Mouse (Mus musculus) hindbrain, postnatal 0 days (tissue): ENCODE data around the gene Prr5l. TPM values are rescaled to one million over a fixed set of nuclear protein-coding genes. Genes with fewer than 3 reads are reported as not detected.

ENCODE experiments used
- ATAC-seq: fragments of 200-750 bp; cut with Nextera tagmentation; 2 replicates; pipeline ENCODE4 v1.8.0; 2017; ENCODE audit warnings: mild to moderate bottlenecking, moderate TSS enrichment, moderate library complexity
- DNase-seq: peaks from one replicate; pipeline ENCODE4 v3.0.0-alpha.2; 2015; ENCODE audit warnings: low spot score
- H3K27ac ChIP-seq: fragments of 300-500 bp; sonication (generic); 2 replicates; pipeline ENCODE4 v1.5.1; 2014; ENCODE audit warnings: mild to moderate bottlenecking
- H3K27me3 ChIP-seq: fragments of 300-500 bp; sonication (generic); 2 replicates; pipeline ENCODE4 v1.6.1; 2014; ENCODE audit warnings: low read length, mixed read lengths; ENCODE audit not compliant: insufficient read depth
- H3K36me3 ChIP-seq: fragments of 300-500 bp; sonication (generic); 2 replicates; pipeline ENCODE4 v1.6.1; 2014; ENCODE audit warnings: low read length, mixed read lengths; ENCODE audit not compliant: insufficient read depth
- H3K4me1 ChIP-seq: fragments of 300-500 bp; sonication (generic); 2 replicates; pipeline ENCODE4 v1.6.1; 2014; ENCODE audit warnings: antibody characterized with exemption, low read length, mixed read lengths; ENCODE audit not compliant: insufficient read depth
- H3K4me2 ChIP-seq: fragments of 300-500 bp; sonication (generic); 2 replicates; pipeline ENCODE4 v1.6.1; 2014; ENCODE audit warnings: low read depth, mild to moderate bottlenecking, low read length, moderate library complexity, mixed read lengths
- H3K4me3 ChIP-seq: fragments of 300-500 bp; sonication (generic); 2 replicates; pipeline ENCODE4 v1.5.1; 2014; ENCODE audit warnings: low read length
- H3K9ac ChIP-seq: fragments of 300-500 bp; sonication (generic); replicated peaks from 2 replicates; pipeline ENCODE4 v1.6.1; 2014; ENCODE audit warnings: mild to moderate bottlenecking, low read length, moderate library complexity, mixed read lengths
- H3K9me3 ChIP-seq: fragments of 300-500 bp; sonication (generic); 2 replicates; pipeline ENCODE4 v1.6.1; 2016; ENCODE audit warnings: low read length, mixed read lengths
- CTCF ChIP-seq: IDR thresholded peaks from 2 replicates; pipeline ENCODE4 v1.5.1; 2016; ENCODE audit warnings: antibody characterized with exemption, control low read depth, low read depth
- WGBS: fragments of 180-500 bp; shearing (Covaris S2); extraction: QIAGEN DNeasy Blood & Tissue Kit; methylation state at CpG from one replicate; pipeline ENCODE4 v1.1.7; 2014; 5-methylcytosine and 5-hydroxymethylcytosine counted together
- polyA plus RNA-seq: library from polyadenylated mRNA; unstranded; fragments of >200 nt; fragmentation: Nextera tagmentation; extraction: Ambion mirVana; gene quantifications from 2 replicates; pipeline ENCODE4 v1.2.1, GENCODE M21; 2015
- total RNA-seq: library from RNA; depleted of rRNA; stranded (reverse); fragments of >200 nt; gene quantifications from 2 replicates; pipeline ENCODE4 v1.2.3, GENCODE M21; 2014

Gene Prr5l
- total and polyA plus RNA-seq, 2 experiments from 2014 or later, result 3.6 to 8.0 TPM

- ATAC-seq, result peak; percentile 89
- Histone ChIP-seq H3K9ac (no peak overlapping the region), H3K4me1 (no peaks in the 10 kb centered on the region), H3K27me3 (no peaks in the 10 kb centered on the region), H3K27ac (peak overlapping the region; percentile 32; the same call in 1 of the 2 replicates), H3K4me2 (no peak overlapping the region), H3K9me3 (no peaks in the 10 kb centered on the region), H3K36me3 (no peaks in the 10 kb centered on the region), H3K4me3 (no peak overlapping the region)
- WGBS, result 44% methylated on average over 4 of the region's 4 CpGs
- TF ChIP-seq CTCF, result no peak
- peak; percentile 50 for DNase-seq
Measured at GRCm38 (mm10) chr2:101781357-101781777, 101.5 kb downstream of the Prr5l start.

DNA sequence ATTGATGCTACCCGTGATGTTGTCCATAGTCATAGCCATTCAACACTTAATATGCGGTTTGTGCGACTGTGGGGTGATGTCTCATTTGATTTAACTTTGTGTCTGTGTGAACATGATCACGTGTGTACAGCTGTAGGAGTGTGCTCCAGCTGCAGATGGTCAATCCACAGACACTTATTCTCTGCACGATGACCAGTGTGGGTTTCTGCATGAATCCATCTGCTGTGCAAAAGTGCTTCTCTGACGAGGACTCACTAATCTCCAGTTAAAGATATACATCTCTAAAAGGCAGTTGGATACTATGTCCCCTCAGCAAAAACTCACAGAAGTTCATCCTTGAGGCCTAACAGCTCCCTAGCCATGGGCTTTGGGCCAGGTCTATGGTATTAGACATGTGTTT lies 104.7 kb downstream of the Prr5l start:
- Histone ChIP-seq H3K4me1 (no peaks in the 10 kb centered on the region), H3K27me3 (no peaks in the 10 kb centered on the region), H3K4me3 (no peak overlapping the region), H3K27ac (no peak overlapping the region), H3K9ac (no peak overlapping the region), H3K4me2 (no peak overlapping the region), H3K36me3 (no peaks in the 10 kb centered on the region), H3K9me3 (no peaks in the 10 kb centered on the region)
- ATAC-seq (no peak), DNase-seq (no peak)
- TF ChIP-seq CTCF, result no peak
- WGBS, result 92% methylated on average over 6 of the region's 6 CpGs

DNA sequence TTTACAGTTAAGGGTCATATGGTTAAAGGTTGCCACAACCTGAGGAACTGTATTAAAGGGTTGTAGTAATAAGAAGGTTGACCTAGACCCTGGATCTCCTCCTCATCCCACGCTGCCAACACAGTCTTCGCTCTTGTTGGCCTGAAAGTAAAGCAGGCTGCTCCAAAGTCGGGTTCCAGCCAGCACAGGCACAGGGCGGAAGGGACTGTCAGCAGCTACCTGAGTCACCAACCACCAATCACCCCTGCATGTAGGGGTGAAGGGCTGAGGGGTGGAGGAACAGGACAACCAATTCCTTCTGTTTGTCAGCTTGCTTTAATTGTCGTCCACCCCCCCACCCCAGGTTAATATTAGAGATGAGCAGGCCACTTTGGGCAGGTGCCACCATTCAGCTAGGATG lies 119.3 kb downstream of the Prr5l start:
- ATAC-seq (no peak), DNase-seq (no peak)
- Histone ChIP-seq H3K4me2 (no peak overlapping the region), H3K4me1 (no peaks in the 10 kb centered on the region), H3K9ac (no peak overlapping the region), H3K4me3 (no peak overlapping the region), H3K27ac (no peak overlapping the region), H3K9me3 (no peaks in the 10 kb centered on the region), H3K36me3 (no peaks in the 10 kb centered on the region), H3K27me3 (no peaks in the 10 kb centered on the region)
- WGBS, result 88% methylated on average over 5 of the region's 5 CpGs
- no peak for TF ChIP-seq CTCF

DNA sequence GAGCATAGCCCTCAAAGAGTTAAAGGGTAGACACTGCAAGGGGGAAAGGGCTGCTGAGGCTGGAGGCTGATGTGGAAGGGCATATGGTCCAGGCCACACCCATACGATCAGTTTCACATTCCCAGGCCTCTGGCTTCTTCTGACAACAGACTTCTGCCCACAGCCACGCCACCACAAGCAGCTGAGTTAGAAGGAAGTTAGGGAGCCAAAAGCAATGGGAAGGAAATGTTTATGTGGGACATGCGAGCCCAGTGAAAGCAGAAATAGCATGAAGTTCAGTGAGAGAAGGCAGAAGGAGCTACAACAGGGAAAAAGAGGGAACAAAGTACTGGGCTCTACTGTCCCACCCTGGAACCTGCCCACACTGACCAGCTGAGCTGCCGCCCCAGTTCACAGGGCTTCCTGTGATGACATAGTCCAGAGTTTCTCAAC lies 119.9 kb downstream of the Prr5l start:
- WGBS, result 80% methylated on average over 4 of the region's 4 CpGs

GRCm38 (mm10) chr2:101762405-101762804 lies 120.4 kb downstream of the Prr5l start:
- no peak overlapping the region for H3K9ac ChIP-seq
- no peak for ATAC-seq
- peak; percentile 13 for DNase-seq
- TF ChIP-seq CTCF, result no peak
- no peak overlapping the region for H3K4me3 ChIP-seq
- H3K27me3 ChIP-seq, result no peaks in the 10 kb centered on the region
- H3K4me1 ChIP-seq, result no peaks in the 10 kb centered on the region
- no peaks in the 10 kb centered on the region for H3K36me3 ChIP-seq
- no peaks in the 10 kb centered on the region for H3K9me3 ChIP-seq
- no peak overlapping the region for H3K27ac ChIP-seq
- 63% methylated on average over 10 of the region's 10 CpGs for WGBS
- H3K4me2 ChIP-seq, result no peak overlapping the region

More for the DNA sequence above, 119.9 kb downstream of the Prr5l start:
- DNase-seq, result no peak
- H3K9ac ChIP-seq, result no peak overlapping the region
- no peak for TF ChIP-seq CTCF
- no peak overlapping the region for H3K4me3 ChIP-seq
- no peaks in the 10 kb centered on the region for H3K27me3 ChIP-seq
- no peak overlapping the region for H3K27ac ChIP-seq
- H3K4me1 ChIP-seq, result no peaks in the 10 kb centered on the region
- H3K4me2 ChIP-seq, result no peak overlapping the region
- no peak for ATAC-seq
- H3K9me3 ChIP-seq, result no peaks in the 10 kb centered on the region
- no peaks in the 10 kb centered on the region for H3K36me3 ChIP-seq

DNA sequence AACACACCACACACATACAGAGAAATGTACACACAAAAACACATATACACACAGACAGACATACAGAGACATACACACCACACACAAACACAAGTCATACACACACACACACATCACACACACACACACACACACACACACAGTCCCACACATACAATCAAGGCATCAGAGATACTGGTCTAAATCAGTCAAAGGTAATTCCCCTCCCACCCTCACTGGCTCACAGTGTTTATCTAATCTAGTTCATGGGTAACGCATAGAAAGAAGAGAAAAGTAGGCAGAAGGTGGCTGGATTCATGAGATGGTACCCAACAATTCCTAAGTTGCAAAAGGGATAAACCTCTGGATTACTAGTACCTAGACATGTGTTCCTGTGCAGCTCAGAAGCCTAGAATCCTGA lies 120.9 kb downstream of the Prr5l start:
- WGBS, result 97% methylated on average over 1 of the region's 1 CpGs
- TF ChIP-seq CTCF, result no peak
- ATAC-seq, result no peak
- Histone ChIP-seq H3K27me3 (no peaks in the 10 kb centered on the region), H3K4me1 (no peaks in the 10 kb centered on the region), H3K27ac (no peak overlapping the region), H3K9ac (no peak overlapping the region), H3K36me3 (no peaks in the 10 kb centered on the region), H3K4me3 (no peak overlapping the region), H3K4me2 (no peak overlapping the region), H3K9me3 (no peaks in the 10 kb centered on the region)
- no peak for DNase-seq

DNA sequence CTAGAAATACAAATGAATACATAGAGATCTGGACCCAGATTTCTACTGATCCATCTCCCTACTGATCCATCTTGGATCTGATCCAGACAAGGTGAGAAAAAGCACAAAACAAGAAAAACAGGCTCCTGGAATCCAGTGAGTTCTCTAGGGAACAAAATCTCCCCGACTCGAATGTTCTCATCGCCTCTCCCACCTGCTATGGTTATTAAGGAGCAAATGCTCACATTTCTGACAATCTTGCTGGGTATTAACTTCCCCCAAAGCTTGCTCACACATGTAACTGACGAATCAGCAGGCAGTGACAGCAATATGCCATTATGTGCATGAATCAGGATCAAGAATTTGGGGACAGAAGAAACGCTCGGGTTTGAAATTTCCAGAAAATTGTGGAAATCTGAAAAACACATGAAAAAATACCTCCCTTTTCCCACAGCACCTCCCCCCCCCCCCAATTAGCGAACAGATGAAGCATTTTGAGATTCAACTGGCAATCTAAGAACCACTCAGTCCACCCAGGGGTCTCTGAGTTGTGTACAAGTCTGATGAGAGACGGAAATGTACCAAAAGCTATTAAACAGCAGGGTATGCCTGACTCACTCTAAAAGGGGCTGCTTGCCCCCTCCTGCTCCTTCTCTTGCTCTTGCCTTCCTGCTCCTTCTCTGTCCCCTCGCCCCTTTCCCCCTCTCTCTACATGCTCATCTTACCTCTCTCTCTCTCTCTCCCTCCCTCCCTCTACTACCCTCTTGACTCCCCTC lies 123.1 kb downstream of the Prr5l start:
- H3K4me2 ChIP-seq, result no peak overlapping the region
- no peaks in the 10 kb centered on the region for H3K36me3 ChIP-seq
- no peaks in the 10 kb centered on the region for H3K27me3 ChIP-seq
- H3K27ac ChIP-seq, result no peak overlapping the region
- DNase-seq (no peak), ATAC-seq (no peak)
- no peaks in the 10 kb centered on the region for H3K4me1 ChIP-seq
- TF ChIP-seq CTCF, result no peak
- no peak overlapping the region for H3K4me3 ChIP-seq
- WGBS, result 61% methylated on average over 9 of the region's 9 CpGs
- H3K9me3 ChIP-seq, result no peaks in the 10 kb centered on the region
- H3K9ac ChIP-seq, result no peak overlapping the region
